Mouse (Mus musculus) cerebellum, adult 18-20 months (tissue): Measurements from ENCODE around the gene Olfr566.

Source experiments
- DNase-seq, 2 experiments: peaks; one replicate each; pipeline ENCODE4 v3.0.0; 2021

The Olfr566 gene

GRCm38 (mm10) chr7:102858665-102859064, at the start of gene Olfr566:
TSS of gene Olfr566 (minus strand) at chr7:102858765.
- no peak for DNase-seq

- DNase-seq, result no peak
Observed at GRCm38 (mm10) chr7:102890782-102891181, 32.2 kb upstream of the Olfr566 start, which contains the start of gene Olfr569. TSS of gene Olfr569 (minus strand) at chr7:102890882.

- no peak for DNase-seq
Observed at GRCm38 (mm10) chr7:102876822-102877221, 18.3 kb upstream of the Olfr566 start, which contains the start of gene Olfr568. TSS of gene Olfr568 (plus strand) at chr7:102877122.

- DNase-seq, result no peak
Observed at GRCm38 (mm10) chr7:102855807-102856206, 2.8 kb downstream of the Olfr566 start.
